1 mouse cellular context compared by ENCODE assay signal in the genomic region with DNA sequence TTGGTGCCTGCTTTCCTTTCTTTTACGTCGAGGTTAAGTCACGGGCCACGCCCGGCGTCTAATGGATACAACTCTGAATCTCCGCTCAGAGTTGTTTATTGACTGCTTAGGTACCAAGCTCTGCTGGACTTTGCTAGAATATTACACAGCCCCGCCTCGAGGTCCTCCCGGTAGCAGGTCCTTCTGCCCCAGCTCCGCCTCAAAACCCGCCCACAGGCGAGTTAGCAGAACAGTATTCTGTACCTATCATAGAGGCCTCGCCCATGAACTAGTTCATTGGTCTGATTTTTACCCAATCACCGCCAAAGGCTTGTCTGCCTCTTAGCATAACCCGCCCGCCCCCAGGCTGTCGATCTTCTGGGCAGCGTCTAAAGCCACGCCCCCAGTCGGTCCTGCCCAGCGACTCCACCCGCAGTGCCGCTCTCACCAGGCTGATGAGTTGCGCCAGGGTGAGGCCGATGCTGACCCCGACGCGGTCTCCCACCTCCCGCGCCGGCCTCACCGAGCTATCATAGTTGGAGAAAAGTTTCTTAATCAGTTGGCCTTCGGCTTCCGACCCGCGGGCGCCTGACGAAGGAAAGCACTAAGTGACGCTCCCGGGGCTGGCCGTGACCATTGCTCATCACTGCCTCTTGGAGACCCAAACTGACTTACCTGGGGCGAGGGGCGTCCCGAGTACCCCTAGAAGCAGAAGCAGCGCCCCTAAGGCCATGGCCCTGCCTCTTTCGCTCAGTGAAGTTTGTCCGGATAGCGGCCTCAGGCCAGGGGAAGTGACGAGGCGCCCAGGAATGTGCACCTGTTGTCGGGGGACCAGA.
TF ChIP-seq lines count a peak whose summit lies in the region.

Gene Chrnb1, minus strand, starts transcription at position 776 of the 815 bp plus-strand sequence.

TF ChIP-seq in MEL, 35 proteins besides CTCF, POLR2A, EP300 and RAD21 (continued from another document):
- TF ChIP-seq MYC (IDR thresholded peaks at IDR 0.05; ENCODE audit: low read depth, low read length) (0 out of 2 replicates have a peak, but pooled peaks have one; percentile 10), SMC3 (IDR thresholded peaks at IDR 0.05; ENCODE audit: low read depth, low read length) (0 out of 2 replicates have a peak, but pooled peaks have one; percentile 3), BHLHE40 (IDR thresholded peaks at IDR 0.05; ENCODE audit: borderline replicate concordance, low read depth, low read length) (0 out of 2 replicates have a peak, but pooled peaks have one; percentile 23), MAX (IDR thresholded peaks at IDR 0.05; ENCODE audit: low read length) (0 out of 2 replicates have a peak, but pooled peaks have one; percentile 44)
TF ChIP-seq in MEL: peak in this region for 15.
